Mouse (Mus musculus): ENCODE results near the gene Tgfb1i1. TPM values are rescaled to one million over a fixed set of nuclear protein-coding genes. Genes with fewer than 3 reads are reported as not detected.
A peak's percentile ranks its signal among the peaks of the same experiment; 100 is the strongest.

Tgfb1i1 gene
- total RNA-seq, 2 experiments from 2014 or later, result 101 to 108 TPM

GRCm38 (mm10) chr7:128288923-128289544 is 42.4 kb downstream of the Tgfb1i1 start:
- peak; percentile 27 for DNase-seq

GRCm38 (mm10) chr7:128294785-128295184 is 48.2 kb downstream of the Tgfb1i1 start:
- DNase-seq, result no peak

- no peak for DNase-seq
These were observed 49.9 kb downstream of the Tgfb1i1 start for GRCm38 (mm10) chr7:128296514-128296913.

- no peak for DNase-seq
These were observed 50.6 kb downstream of the Tgfb1i1 start for GRCm38 (mm10) chr7:128297291-128297616.

- DNase-seq, result peak; percentile 71
These were observed 51.2 kb downstream of the Tgfb1i1 start, which contains the start of gene BC017158 for GRCm38 (mm10) chr7:128297617-128298480. BC017158 (minus strand) TSS chr7:128298170.

- no peak for DNase-seq
These were observed 52.1 kb downstream of the Tgfb1i1 start for GRCm38 (mm10) chr7:128298481-128299342.

GRCm38 (mm10) chr7:128300952-128301351 is 54.3 kb downstream of the Tgfb1i1 start:
- no peak for DNase-seq

GRCm38 (mm10) chr7:128302151-128302550 is 55.5 kb downstream of the Tgfb1i1 start:
- DNase-seq, result no peak

- no peak for DNase-seq
These were observed 57.6 kb downstream of the Tgfb1i1 start for GRCm38 (mm10) chr7:128304198-128304597.

- peak; percentile 70 for DNase-seq
These were observed 58.3 kb downstream of the Tgfb1i1 start for GRCm38 (mm10) chr7:128304907-128305306.

Small RNA genes lying within 50 kb of the gene (microRNA-seq; reads per million reads assigned to microRNA genes)
- gene Mir3103, result 0.20 to 0.35 reads per million in 2 experiments

Other genes starting within 250 kb of the Tgfb1i1 start
- 10 to 100 TPM; 66.9 to 69.8 TPM for gene Trim72, start 242.9 kb upstream of the Tgfb1i1 start, total RNA-seq (2021)
- 1 to 10 TPM; 1.8 to 2.5 TPM for gene Itgam, start 184.2 kb upstream of the Tgfb1i1 start, total RNA-seq (2021)
- not detected for gene Gm49368, start 184.1 kb upstream of the Tgfb1i1 start, total RNA-seq (2021)
- under 1 TPM; 0.09 to 0.19 TPM for gene Itgax, start 117.3 kb upstream of the Tgfb1i1 start, total RNA-seq (2021)
- gene Itgad, start 92.4 kb upstream of the Tgfb1i1 start, total RNA-seq (2021), result under 1 TPM in 1 of 2 experiments, not detected in 1; 0.56 TPM
- 1,000 to 10,000 TPM; 1,037 to 1,183 TPM for gene Cox6a2, start 40.4 kb upstream of the Tgfb1i1 start, total RNA-seq (2021)
- 10 to 100 TPM; 13.3 to 13.8 TPM for gene Armc5, start 9.5 kb upstream of the Tgfb1i1 start, total RNA-seq (2021)
- 1 to 10 TPM; 5.3 to 6.8 TPM for gene 9130023H24Rik, start 8.8 kb upstream of the Tgfb1i1 start, total RNA-seq (2021)
- gene Slc5a2, start 18.8 kb downstream of the Tgfb1i1 start, total RNA-seq (2021), result not detected
- gene BC017158, start 51.4 kb downstream of the Tgfb1i1 start, total RNA-seq (2021), result 10 to 100 TPM; 12.4 to 13.1 TPM
- gene Rgs10, start 171.9 kb downstream of the Tgfb1i1 start, total RNA-seq (2021), result 1 to 10 TPM; 8.4 to 9.5 TPM
- gene Tial1, start 214.9 kb downstream of the Tgfb1i1 start, total RNA-seq (2021), result 10 to 100 TPM; 57.6 to 66.6 TPM